Mouse (Mus musculus) c-Kit-negative CD71-positive TER-119-positive erythroid progenitor cells, embryonic 14.5 days (primary cell): ENCODE measurements around the gene Thpo.

ENCODE experiments used
- DNase-seq: peaks from one replicate; pipeline ENCODE4 v3.0.0-alpha.2; 2013; ENCODE audit warnings: low read depth, low spot score

Gene Thpo

DNA sequence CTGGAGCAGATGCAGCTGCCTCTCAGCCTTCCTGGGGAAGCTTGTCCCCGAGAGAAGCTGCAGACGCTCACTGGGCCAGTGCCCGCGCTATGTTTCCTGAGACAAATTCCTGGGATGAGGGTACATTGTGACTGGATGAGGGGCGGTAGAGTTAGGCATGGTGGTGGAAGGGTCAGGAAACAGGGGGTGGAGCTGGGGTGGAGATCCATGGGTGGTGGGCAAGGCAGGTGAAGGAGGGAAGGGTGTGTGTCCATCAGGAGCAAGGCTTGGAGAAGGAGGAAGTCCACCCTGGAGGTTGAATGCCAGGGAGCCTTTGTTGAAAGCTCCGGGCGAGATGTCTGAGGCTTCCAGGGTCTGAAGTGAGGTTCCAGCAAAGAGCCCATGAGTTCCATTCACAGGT is 9.0 kb downstream of the Thpo start:
- DNase-seq, result no peak

DNA sequence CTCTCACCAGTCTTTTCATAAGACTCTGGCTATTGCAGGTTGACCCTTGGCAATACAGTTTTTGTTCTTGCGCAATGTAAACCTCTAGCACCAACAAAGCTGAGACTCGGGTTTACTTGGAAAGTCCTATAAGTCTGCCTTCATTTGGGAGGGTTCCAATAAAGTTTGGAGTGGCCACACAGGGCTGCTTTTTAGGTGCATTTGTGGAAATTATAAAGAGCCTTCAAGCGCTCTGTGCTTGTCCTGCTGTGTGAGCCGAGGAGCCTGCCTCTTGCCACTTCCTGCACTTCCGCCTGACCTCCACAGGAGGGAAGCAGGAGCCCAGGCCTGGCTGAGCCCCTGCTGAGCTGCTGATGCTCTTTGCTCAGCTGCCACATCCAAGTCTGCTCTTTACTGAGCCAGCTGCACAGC is 10.0 kb downstream of the Thpo start:
- DNase-seq, result no peak

DNA sequence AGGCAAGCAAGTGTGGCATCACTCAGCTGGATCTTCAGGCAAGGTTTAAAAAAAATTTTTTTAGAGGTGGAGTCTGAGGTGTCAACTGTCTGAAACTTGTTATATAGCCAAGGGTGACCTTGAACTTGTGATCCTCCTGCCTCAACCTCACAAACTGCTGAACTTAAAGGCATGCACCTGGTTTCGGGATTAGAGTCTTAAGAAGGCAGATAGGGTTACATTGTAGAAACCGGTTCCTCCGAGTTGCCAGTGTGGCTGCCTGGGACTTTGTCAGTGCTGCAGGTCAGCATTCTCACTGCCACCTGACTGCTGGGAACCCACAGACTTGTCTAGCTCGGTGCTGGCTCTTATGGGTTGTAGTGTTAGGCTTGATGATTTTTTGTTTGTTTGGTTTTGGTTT is 11.1 kb downstream of the Thpo start:
- DNase-seq, result no peak

DNA sequence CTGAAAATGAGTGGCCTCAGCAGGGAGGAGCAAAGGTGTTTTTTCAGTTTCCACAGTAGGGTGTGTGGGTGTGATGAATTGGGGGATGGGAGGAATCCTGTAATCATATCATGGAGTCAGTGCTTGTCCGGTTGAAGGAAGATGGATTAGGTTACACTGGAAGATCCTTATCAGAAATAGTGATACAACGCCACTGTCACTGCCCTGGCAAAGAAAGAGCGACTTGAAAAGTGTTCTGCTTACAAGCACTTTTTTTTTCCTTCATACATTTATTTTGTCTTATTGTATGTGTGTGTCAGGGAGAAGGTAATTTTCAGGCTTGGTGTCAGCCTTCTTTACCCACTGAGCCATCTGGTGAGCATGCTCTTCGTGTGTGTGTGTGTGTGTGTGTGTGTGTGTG is 11.6 kb downstream of the Thpo start:
- no peak for DNase-seq

DNA sequence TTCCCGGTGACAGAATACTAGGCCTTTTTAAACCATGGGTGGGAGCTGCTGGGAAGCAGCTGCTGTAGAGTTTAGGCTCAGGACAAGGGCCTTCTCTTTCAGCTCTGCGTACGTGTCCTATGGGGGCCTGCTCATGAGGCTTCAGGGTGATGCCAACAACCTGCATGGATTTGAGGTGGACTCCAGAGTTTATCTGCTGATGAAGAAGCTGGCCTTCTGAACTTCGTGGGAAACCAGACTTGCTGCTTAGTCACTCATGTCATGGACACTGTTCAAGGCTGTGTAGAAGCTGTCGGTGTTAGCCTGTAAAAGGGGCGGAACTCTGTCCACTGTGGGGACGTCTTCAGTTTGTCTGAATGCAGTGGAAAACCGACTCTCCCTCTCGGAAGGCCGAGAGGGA is 12.5 kb downstream of the Thpo start:
- DNase-seq, result no peak

DNA sequence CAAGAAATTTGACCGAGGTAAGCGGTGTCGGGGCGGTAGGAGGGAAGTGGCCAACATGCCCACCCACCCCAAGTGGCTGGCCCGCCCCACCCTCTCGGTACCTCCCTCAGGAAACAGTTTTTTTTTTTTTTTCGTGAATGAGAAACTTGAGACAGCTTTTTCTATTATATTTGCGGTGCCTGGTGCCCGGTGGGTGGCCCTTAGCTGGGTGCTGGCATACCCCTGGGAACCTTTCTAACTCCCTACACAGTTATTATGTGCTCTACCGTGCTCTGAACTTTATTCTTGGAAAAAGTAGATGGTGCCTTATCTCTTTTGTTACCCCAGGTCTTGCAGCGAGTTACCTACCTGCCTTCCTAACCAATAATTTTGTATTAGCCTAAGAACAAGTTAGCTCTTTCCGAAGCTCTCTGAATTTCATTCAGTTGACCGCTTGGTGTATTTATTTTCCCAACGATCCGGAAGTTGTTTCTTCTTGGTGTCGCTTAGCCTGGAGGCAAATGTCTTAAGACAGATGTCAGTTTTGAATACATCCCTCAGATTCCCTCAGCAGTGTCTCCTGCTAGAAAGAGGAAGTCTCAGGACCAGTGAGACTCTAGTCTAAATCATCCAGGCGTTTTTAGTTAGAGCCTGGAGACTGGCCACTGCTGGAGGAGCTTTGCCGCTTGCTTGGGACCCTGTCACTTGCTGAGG is 16.2 kb downstream of the Thpo start:
- no peak for DNase-seq

DNA sequence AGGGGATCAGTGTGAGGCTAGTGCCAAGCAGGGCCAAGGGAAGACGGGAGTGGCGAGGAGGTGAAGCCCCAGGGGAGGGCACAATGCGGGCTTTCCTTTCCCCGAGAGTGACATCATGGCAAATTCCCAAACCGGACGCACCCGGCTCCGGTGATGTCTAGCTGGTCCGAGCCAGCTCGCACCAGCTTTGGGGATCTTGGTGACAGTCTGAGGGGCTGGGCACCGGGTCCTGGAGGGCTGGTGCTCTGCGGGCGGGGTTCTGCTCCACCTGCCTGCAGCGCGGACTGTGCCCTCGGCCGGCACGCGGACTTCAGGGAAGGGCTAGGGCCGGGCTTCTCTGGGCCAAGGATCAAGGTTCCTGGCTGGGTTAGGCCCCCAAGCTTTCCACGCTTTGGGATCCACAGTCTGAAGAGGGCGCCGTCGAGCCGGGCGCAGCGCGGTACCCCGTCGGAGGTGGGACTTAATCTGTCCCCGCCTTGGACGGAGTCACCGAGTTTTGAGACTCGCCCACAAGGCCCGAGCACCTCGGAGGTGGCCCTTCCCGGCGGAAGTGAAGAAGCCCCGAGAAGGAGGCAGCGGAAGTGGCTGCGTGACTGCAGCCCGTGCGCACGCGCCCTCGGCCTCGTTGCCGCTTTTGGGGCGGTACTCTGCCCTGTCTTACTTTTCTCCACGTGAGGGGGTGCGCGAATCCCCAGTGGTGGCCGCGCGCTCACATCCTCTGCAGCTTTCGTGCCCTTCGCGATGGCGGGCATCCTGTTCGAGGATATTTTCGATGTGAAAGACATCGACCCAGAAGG is 16.9 kb downstream of the Thpo start, which contains the start of the genes Polr2h and Clcn2:
Gene Polr2h (plus strand): TSS at position 485 of the 797 bp plus-strand sequence.
Gene Clcn2 (minus strand): TSS at position 566 of the 797 bp plus-strand sequence.
- DNase-seq, result peak; percentile 90

DNA sequence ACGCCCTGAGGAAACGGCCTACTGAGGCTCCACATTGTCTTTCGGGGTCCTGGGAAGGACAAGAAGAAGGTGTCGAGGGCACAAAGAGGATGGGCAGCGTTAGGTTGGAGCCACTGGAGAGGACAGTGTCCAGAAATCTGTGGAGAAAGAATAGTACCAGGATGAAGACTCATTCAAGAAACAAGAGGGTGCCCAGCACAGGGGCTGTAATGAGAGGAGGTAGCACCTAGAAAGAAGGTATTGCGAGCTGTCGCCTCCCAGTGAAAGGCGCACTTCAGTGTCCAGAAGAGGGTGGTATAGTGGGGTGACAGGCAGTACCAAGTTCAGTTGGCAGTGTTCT is 17.5 kb downstream of the Thpo start:
- DNase-seq, result no peak

DNA sequence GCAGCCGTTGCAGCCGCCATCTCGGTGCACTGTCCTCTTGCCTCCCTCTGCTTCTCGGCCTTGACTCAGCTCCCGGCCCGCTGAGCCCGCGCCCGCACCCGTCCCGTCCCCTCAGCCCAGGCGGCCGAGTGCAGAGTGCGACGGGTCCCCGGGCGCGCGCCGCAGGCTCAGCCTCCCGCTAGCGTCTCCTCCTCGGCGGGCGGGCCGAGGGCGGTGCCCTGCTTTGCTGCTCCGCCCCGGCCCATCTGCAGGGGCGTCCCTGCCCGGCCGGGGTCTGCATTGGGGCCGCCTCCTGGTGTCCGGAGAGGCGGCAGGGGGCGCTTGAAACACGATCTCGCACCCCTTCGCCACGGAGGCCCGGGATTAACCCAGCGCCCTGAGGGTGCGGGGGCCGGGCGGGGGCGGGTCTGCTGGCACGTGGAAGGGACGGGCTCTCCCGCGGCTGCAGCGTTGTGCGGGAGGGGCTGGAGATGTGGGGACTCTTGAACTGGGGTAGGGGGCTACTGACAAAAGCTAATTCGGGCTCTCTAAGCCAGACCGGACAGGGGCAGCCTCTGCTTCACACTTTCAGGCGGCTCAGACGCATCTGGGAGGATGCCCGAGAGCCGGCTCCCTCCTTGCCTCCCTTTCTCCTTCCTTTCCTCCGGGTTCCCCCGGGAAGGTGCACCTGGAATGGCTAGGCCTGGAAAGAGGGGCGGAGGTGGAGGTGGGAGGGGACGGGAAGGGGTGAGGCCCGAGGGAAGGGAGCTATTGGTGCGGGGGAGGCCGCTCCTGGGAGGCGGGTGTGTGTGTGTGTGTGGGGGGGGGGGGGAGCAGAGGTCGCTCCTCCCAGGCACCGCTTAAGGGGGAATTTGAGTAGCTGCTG is 18.1 kb downstream of the Thpo start:
- DNase-seq, result no peak

DNA sequence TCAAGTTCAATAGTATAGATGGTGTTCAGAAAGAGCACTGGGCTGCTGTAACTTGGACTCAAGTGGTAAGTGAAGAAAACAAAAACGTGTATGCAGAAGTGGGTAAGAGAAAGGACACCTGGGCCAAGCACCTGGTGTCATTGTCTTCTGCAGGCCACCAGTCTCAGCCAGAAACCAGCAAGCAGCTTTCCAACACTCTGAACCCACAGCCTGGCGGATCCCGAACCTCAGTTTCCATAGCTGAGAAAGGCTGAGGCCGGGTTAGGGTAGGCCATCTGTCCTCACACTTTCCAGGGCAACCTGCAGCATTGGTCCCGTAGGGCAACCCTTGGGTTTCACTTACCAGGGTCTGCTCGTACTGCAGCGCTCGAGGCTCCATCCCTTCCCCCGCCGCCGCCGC is 18.7 kb downstream of the Thpo start:
- DNase-seq, result no peak

DNA sequence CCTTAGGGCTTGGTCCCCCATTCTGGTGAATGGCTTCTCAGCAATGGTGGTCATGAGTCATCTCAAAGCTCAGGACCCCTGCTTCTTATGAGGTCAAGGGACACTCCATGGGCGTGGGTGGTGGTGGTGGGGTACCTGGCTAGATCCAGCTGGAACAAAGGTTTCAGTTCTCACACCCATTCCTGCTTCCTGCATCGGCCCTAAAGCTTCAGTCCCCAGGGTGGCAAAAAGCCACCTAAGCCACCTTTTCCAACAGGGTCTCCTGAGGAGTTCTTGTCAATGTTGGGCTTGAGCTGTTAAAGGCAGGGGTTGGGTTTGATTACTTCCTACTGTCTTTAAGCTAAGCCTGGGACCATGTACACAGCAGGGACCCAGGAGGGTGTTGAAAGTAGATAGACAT is 19.1 kb downstream of the Thpo start:
- DNase-seq, result no peak

DNA sequence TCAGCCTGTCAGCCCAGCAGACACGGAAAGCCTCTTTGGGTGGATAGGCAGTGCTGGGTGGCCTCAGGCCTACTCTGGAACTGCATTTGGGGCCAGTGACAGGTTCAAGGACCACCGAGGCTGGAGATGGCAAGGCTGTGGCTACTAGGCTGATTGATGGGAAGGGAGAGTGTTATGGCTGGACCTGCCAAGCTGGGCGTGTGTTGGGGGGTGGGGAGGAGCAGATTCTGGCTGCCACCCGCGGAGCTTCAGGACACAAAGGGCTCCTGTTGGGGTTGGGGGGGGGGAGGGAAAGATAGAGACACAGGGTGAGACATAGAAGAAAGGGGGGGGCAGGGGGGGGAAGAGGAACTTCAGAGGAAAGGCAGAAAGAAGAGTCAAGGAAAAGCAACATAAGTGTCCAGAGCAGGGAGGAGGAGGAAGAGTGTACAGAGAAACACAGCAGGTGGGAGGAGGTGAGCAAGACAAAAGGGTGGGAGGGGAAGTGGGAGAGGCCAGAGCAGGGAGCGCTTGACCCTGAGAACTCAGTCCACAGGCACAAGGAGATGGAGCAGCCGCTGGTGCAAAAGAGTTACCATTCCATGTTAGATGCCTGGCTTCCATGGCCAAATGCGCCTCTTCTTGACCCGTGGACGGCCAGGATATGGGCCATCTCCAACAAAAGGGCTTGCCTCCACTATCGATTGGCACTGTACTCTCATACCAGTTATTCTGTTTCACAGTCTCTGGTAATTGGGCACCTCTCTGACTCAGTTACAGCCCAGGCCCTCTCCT is 19.8 kb downstream of the Thpo start:
- no peak for DNase-seq

DNA sequence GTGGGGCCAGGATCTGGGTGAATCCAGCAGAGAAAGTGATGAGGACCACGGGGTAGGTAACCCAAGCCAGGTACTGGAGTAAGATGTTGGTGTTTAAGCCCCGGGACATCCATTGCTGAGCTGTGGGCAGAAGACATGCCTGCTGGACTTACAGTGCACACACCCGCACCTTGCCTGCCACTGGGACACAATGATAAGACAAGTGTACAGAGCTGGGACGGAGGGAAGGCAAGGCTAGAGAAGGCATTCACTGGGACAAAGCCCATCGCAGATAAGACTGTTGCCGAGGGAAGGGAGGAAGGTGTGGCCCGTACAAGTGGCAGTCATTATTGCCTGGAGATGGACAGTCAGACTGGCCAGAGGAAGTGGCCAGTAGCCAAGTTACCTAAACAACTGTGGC is 21.4 kb downstream of the Thpo start:
- no peak for DNase-seq

DNA sequence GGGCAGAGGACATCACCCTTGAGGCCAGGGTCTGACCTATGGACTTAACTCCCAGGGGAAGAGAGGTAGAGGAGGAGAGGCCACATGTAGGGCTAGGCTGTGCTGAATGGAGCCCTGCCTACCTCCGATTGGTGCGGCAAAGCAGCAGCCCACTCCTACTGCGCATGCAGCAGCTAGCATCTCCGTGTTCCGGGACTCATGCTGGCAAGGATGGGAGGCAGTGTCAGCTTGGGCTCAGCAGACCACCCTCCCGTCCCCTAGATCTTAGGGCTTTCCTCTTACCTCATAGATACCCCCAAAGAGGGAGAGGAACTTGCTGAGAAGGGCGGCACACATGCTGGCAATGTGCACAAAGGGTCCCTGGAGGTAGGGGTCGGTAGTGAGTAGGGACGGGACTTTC is 22.1 kb downstream of the Thpo start:
- no peak for DNase-seq

DNA sequence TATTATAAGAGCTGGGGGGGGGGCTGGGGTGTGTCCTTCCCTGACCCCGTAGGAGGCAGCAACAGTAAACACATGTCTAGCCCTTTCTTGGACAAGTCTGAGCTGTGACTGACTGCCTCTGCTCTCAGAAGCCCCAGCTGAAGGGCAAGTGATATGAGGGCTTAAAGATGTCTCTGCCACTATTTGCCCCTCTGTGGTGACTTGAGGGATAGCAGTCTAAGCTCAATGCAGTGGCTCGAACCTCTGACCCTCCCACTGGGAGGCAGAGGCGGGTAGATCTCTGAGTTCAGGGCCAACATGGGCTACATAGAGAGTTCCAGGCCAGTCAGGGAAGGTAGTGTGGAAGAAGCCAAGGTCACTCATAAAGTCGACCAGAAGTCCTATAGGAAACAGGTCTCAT is 23.5 kb downstream of the Thpo start:
- no peak for DNase-seq

DNA sequence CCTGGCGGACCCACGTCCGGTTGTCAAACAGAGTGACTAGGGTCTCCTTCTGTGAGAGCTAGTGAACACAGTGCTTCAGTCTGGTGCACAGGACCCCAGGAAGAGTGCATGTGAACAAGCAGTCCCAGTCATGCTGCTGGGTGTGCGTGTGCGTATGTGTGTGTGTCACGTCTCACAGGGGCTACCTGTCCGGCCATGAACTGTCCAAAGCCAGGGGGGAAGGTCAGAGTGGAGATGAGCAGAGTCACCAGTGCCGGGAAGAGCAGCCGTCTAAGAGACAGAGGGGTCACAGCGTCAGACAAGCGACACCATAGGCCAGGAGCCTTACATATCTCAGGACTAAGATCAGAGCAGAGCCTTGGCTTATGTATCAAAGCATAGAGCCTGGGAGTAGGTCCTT is 23.9 kb downstream of the Thpo start:
- DNase-seq, result no peak

DNA sequence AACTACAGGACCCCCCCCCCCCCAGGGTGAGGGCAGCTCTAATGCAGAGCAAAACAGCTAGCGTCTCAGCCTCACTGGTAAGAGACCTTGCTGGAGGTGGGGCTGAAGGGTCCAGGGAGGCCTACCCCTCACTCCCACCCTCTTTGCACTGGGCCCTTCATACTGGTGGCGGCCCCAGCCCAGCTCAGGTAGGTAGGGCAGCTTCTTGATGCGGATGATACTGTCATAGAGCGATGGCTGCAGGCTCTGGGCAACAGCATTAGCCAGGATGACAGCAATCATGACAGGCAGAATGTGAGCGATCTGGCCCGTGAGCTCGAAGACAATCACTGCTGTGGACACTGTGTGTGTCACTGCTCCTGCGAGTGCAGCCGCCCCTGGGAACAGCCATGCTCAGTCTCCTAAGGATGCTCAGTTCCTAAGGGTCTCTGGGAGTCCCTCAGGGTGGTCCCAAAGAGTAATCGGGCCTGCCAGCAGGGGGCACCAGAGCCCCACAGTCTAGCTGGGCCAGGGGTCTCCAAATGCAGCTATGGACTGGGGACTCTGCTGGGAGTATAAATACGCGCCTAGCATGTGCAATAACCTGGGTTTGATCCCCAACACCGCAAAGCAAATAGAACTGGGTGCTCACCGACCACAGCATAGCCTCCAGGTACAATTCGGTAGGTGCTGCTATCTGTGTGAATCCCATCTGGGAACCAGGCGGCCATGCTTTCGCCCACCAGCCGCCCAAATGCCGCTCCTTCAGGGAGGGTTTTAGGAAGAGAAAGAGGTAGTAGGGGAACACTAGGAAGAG is 25.2 kb downstream of the Thpo start:
- DNase-seq, result no peak

DNA sequence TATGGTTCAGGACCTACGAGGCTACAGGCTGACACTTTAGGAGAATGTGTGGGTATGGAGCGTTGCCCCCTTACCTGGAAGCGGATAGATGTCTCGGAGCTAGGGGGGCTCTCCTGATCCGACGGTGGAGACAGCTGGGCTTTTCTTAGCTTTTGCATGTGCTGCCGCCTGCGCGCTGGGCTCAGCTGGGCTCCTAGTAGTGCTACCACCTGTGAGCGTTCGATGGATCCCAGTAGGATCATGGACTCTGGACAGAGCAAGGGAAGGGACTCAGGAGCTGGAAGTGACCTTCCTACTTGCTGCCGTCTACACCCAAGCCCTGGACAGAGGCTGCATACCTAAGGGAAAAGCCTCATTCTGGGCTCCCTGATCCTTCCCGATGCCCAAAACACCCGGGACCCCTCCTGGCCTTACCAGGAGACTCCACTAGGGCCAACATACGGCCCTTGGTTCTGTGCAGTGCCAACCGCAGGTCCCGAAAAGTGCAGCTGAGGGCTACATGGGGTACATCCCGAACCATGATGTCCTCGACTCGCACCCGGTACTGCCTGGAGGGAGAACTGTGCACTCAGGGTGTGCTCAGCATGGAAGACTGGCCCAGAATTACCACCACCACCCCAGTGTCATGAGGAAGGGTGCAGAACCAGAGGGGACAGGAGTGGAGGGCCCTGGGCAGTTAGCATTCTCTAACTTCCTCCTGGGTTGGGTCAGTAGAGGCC is 25.9 kb downstream of the Thpo start:
- DNase-seq, result no peak

DNA sequence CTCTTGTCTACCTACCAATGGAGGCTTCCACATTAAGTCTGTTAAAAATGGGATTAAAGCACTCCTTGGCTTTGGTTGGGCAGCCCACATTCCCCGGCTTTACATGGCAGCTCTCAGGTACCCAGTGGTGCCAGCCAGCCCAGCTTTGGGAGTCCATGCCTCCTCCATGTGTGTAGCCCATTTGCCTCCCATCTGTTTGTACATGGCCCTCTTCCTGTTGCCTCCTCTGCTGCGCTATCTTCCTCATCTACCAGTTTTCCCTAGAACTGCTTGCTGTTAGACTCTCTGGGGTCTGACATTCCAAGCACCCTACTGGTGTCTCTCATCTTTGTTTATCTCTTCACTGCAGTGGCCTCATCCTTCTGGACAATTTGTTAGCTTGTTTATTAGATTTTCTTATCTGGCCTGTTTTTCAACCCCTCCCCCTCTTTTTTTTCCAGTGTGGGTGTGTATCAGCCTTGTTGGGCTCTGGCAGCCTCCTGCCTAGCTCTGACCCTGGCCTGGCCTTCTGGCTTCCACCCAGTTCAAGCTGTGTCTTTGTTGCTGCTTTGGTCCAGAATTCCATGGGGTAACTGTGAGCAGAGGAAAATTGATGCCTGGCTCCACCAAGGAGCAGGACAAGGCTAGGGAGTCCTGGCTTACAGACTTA is 27.8 kb downstream of the Thpo start:
- DNase-seq, result no peak

DNA sequence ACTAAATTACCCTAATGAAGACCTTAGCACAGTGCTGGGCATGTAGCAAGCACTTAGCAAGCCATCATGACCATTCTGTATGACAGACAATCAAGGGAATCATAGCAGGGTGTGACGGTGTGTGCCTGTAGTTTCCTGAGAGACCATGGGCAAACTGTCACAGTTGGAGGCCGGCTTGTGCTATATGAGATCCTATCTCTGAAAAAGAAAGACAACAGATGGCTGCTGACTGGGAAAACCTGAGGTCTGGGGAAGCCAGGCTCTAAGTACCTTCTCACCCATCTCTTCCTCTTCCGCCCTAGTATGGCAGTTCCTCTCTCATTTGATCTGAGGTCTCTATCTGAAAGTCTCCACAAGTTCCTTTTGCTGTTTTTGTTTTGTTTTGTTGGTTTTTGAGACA is 28.5 kb downstream of the Thpo start:
- no peak for DNase-seq
